ENCODE assay signal across 27 mouse cellular contexts in genomic region chr16:30197351-30197750, GRCm38 (mm10).
DNase-seq lines count a peak whose midpoint lies in the region; ATAC-seq and TF ChIP-seq lines count a peak whose summit lies in the region.
"Had no signal": no experiment of that assay in that cellular context is flagged by ENCODE, and none has a peak within 500 bp of the region (broad histone marks: within the 10 kb centered on the region; RNA-seq: fewer than 3 reads in every experiment).

No protein-coding gene starts in this region.

- H3K27me3 ChIP-seq in embryonic facial prominence, embryonic 14.5 days (replicated peaks; ENCODE audit: control insufficient read depth, insufficient read depth, low read length): no peaks in the 10 kb centered on the region
- peaks cover 66% of the 10 kb centered on the region for H3K27me3 ChIP-seq in embryonic facial prominence, embryonic 10.5 days (replicated peaks; ENCODE audit: low read depth, poor library complexity, severe bottlenecking)
- no peaks in the 10 kb centered on the region for H3K27me3 ChIP-seq in kidney, adult 2 months (replicated peaks; ENCODE audit: control insufficient read depth, insufficient read depth, low read length)
- H3K27me3 ChIP-seq in testis, adult 2 months (ENCODE audit: control insufficient read depth, insufficient read depth, low read length): no peaks in the 10 kb centered on the region
- H3K27me3 ChIP-seq: embryonic facial prominence, embryonic 13.5 days; forebrain, embryonic 13.5 days had no signal

- no peaks in the 10 kb centered on the region for H3K36me3 ChIP-seq in embryonic facial prominence, embryonic 14.5 days (ENCODE audit: control insufficient read depth, insufficient read depth, low read length)
- no peaks in the 10 kb centered on the region for H3K36me3 ChIP-seq in embryonic facial prominence, embryonic 10.5 days (replicated peaks)
- H3K36me3 ChIP-seq in kidney, adult 2 months (ENCODE audit: control insufficient read depth, insufficient read depth, low read length): no peaks in the 10 kb centered on the region
- no peaks in the 10 kb centered on the region for H3K36me3 ChIP-seq in testis, adult 2 months (ENCODE audit: control insufficient read depth, insufficient read depth, low read length)
- H3K36me3 ChIP-seq: embryonic facial prominence, embryonic 13.5 days; heart, embryonic 10.5 days; heart, embryonic 13.5 days had no signal

- TF ChIP-seq POLR2A in kidney, adult 2 months (IDR thresholded peaks at IDR 0.05; ENCODE audit: low read depth, low read length): no peak
- TF ChIP-seq POLR2A in testis, adult 2 months (IDR thresholded peaks at IDR 0.05; ENCODE audit: control insufficient read depth, low read depth, low read length): no peak

- 60% methylated on average over 3 of the region's 3 CpGs for WGBS in embryonic facial prominence, embryonic 14.5 days
- WGBS in embryonic facial prominence, embryonic 10.5 days: 80% methylated on average over 3 of the region's 3 CpGs
- 64% methylated on average over 3 of the region's 3 CpGs for WGBS in kidney, adult 2 months

- no peak for TF ChIP-seq CTCF in kidney, adult 2 months (conservative IDR thresholded peaks at IDR 0.05; ENCODE audit: insufficient read depth, insufficient read length, low read depth, low read length)
- TF ChIP-seq CTCF in testis, adult 2 months (IDR thresholded peaks at IDR 0.05; ENCODE audit: control insufficient read depth, insufficient read depth, insufficient replicate concordance, low read depth, low read length): no peak

- ATAC-seq in embryonic facial prominence, embryonic 14.5 days (ENCODE audit: low read depth): no peak
- ATAC-seq: activated CD4-positive, CD25-positive, alpha-beta regulatory T cell, adult 4 months; forebrain, embryonic 13.5 days; forebrain, embryonic 16.5 days had no signal

- no peak overlapping the region for H3K27ac ChIP-seq in embryonic facial prominence, embryonic 14.5 days (replicated peaks; ENCODE audit: low read depth, low read length)
- no peak overlapping the region for H3K27ac ChIP-seq in embryonic facial prominence, embryonic 10.5 days (replicated peaks)
- no peak overlapping the region for H3K27ac ChIP-seq in kidney, adult 2 months (ENCODE audit: insufficient read depth, low read depth, low read length)
- H3K27ac ChIP-seq in testis, adult 2 months (ENCODE audit: control insufficient read depth, insufficient read depth, low read depth, low read length): peak overlapping the region; percentile 22; the same call in 1 of the 2 replicates
- H3K27ac ChIP-seq: embryonic facial prominence, embryonic 13.5 days; forebrain, embryonic 10.5 days; forebrain, embryonic 13.5 days; heart, adult 2 months; heart, embryonic 10.5 days; heart, embryonic 13.5 days; hindbrain, embryonic 14.5 days had no signal

- DNase-seq in embryonic facial prominence, embryonic 14.5 days (ENCODE audit: low spot score): peak; percentile 66
- no peak for DNase-seq in embryonic facial prominence, embryonic 10.5 days (ENCODE audit: low spot score)
- peak; percentile 58 to 60 for DNase-seq in kidney, postnatal 25 days
- no peak for DNase-seq in kidney, adult 2 months
- no peak for DNase-seq in testis, postnatal 14 days (ENCODE audit: low spot score)
- no peak for DNase-seq in embryo, embryonic 10 days (ENCODE audit: low spot score)
- DNase-seq in retina, embryonic 14.5 days (ENCODE audit: low spot score): no peak
- DNase-seq: adrenal gland, adult 8-10 months; adrenal gland, postnatal 25 days; cerebellum, adult 11-12 months; cerebellum, adult 8-10 months; cerebellum, postnatal 10 days; cerebellum, postnatal 36 days; gastrocnemius, postnatal 10 days; gastrocnemius, postnatal 36 days; heart, adult 2 months; heart, postnatal 14 days; heart, postnatal 4 days had no signal

- no peak overlapping the region for H3K9ac ChIP-seq in embryonic facial prominence, embryonic 14.5 days (ENCODE audit: low read depth, low read length)
- H3K9ac ChIP-seq: embryonic facial prominence, embryonic 13.5 days; forebrain, embryonic 13.5 days; heart, embryonic 13.5 days; hindbrain, embryonic 14.5 days had no signal

- H3K4me2 ChIP-seq in embryonic facial prominence, embryonic 14.5 days (ENCODE audit: low read depth, low read length): no peak overlapping the region
- H3K4me2 ChIP-seq: embryonic facial prominence, embryonic 13.5 days; forebrain, embryonic 13.5 days; heart, embryonic 13.5 days; hindbrain, embryonic 14.5 days had no signal

- H3K4me1 ChIP-seq in embryonic facial prominence, embryonic 14.5 days (ENCODE audit: control insufficient read depth, insufficient read depth, low read length): peaks cover 20% of the 10 kb centered on the region
- H3K4me1 ChIP-seq in embryonic facial prominence, embryonic 10.5 days: peaks cover 19% of the 10 kb centered on the region
- peaks cover 10% of the 10 kb centered on the region for H3K4me1 ChIP-seq in kidney, adult 2 months (ENCODE audit: control insufficient read depth, insufficient read depth, low read length)
- no peaks in the 10 kb centered on the region; the same call in 1 of the 2 replicates for H3K4me1 ChIP-seq in testis, adult 2 months (ENCODE audit: control insufficient read depth, insufficient read depth, low read length)

- H3K9me3 ChIP-seq in embryonic facial prominence, embryonic 14.5 days (ENCODE audit: control insufficient read depth, low read length): no peaks in the 10 kb centered on the region
- no peaks in the 10 kb centered on the region for H3K9me3 ChIP-seq in embryonic facial prominence, embryonic 10.5 days
- H3K9me3 ChIP-seq: embryonic facial prominence, embryonic 13.5 days; forebrain, embryonic 13.5 days; heart, embryonic 10.5 days had no signal

- no peak overlapping the region for H3K4me3 ChIP-seq in embryonic facial prominence, embryonic 14.5 days (ENCODE audit: low read depth, low read length)
- no peak overlapping the region for H3K4me3 ChIP-seq in embryonic facial prominence, embryonic 10.5 days
- no peak overlapping the region for H3K4me3 ChIP-seq in kidney, adult 2 months (ENCODE audit: insufficient read depth, low read depth, low read length)
- H3K4me3 ChIP-seq in testis, adult 2 months (ENCODE audit: control insufficient read depth, low read depth, low read length): peak overlapping the region; percentile 79
- H3K4me3 ChIP-seq: embryonic facial prominence, embryonic 13.5 days; forebrain, embryonic 10.5 days; forebrain, embryonic 13.5 days; heart, adult 2 months; heart, embryonic 10.5 days; heart, embryonic 13.5 days had no signal

Comparison
In these comparisons a context has a peak if more than half of its experiments do, and no peak if none do; other contexts are left out.
1. DNase-seq: peak in embryonic facial prominence, embryonic 14.5 days (single experiment) and kidney, postnatal 25 days (2 of 2); none in embryonic facial prominence, embryonic 10.5 days (single experiment), kidney, adult 2 months (single experiment), testis, postnatal 14 days (single experiment), embryo, embryonic 10 days (single experiment) and retina, embryonic 14.5 days (single experiment).